Mouse (Mus musculus) thymus, adult 2 months (tissue): ENCODE data around the gene Sema6d. TPM values are rescaled to one million over a fixed set of nuclear protein-coding genes. Genes with fewer than 3 reads are reported as not detected.

Experiments used
- DNase-seq: peaks from one replicate; pipeline ENCODE4 v3.0.0; 2021
- H3K27ac ChIP-seq: fragments of 200-500 bp; 2 replicates; pipeline ENCODE4 v1.5.1; 2012; ENCODE audit warnings: low read length, control low read depth; ENCODE audit not compliant: control insufficient read depth, insufficient read depth
- H3K27me3 ChIP-seq: fragments of 200-500 bp; 2 replicates; pipeline ENCODE4 v1.6.1; 2012; ENCODE audit warnings: mild to moderate bottlenecking, low read length, moderate library complexity, mixed read lengths; ENCODE audit not compliant: control insufficient read depth, insufficient read depth
- H3K36me3 ChIP-seq: fragments of 200-500 bp; 2 replicates; pipeline ENCODE4 v1.6.1; 2012; ENCODE audit warnings: mild to moderate bottlenecking, low read length, moderate library complexity; ENCODE audit not compliant: control insufficient read depth, insufficient read depth
- H3K4me1 ChIP-seq: fragments of 200-500 bp; replicated peaks from 2 replicates; pipeline ENCODE4 v1.6.1; 2012; ENCODE audit warnings: low read length; ENCODE audit not compliant: control insufficient read depth, insufficient read depth
- H3K4me3 ChIP-seq: fragments of 200-500 bp; 2 replicates; pipeline ENCODE4 v1.5.1; 2012; ENCODE audit warnings: mild to moderate bottlenecking, low read length, control low read depth, moderate library complexity; ENCODE audit not compliant: control insufficient read depth, insufficient read depth
- CTCF ChIP-seq: fragments of 200-500 bp; IDR thresholded peaks from 2 replicates; pipeline ENCODE4 v1.5.1; 2012; ENCODE audit warnings: mild to moderate bottlenecking, control low read depth, low read length, moderate library complexity, borderline replicate concordance; ENCODE audit not compliant: control insufficient read depth, poor library complexity, insufficient read depth; ENCODE audit errors: extremely low read depth
- POLR2A ChIP-seq: fragments of 200-500 bp; IDR thresholded peaks from 2 replicates; pipeline ENCODE4 v1.6.1; 2012; ENCODE audit warnings: mild to moderate bottlenecking, low read length, control low read depth, moderate library complexity; ENCODE audit not compliant: control insufficient read depth, poor library complexity, insufficient read depth; ENCODE audit errors: extremely low read depth
- WGBS: fragments of 180-500 bp; shearing (Covaris S2); methylation state at CpG from one replicate; pipeline ENCODE4 v1.1.7; 2018; 5-methylcytosine and 5-hydroxymethylcytosine counted together
- polyA plus RNA-seq: library from polyadenylated mRNA; depleted of rRNA; stranded (reverse); fragments of >200 nt; gene quantifications from 2 replicates; pipeline ENCODE4 v1.2.3, GENCODE M21; 2012

Sema6d gene
- polyA plus RNA-seq, 1 experiment, result 4.6 TPM

- no peak for TF ChIP-seq POLR2A
- H3K4me1 ChIP-seq, result no peaks in the 10 kb centered on the region
- H3K4me3 ChIP-seq, result no peak overlapping the region
- no peaks in the 10 kb centered on the region for H3K27me3 ChIP-seq
- no peak for DNase-seq
- no peaks in the 10 kb centered on the region for H3K36me3 ChIP-seq
- no peak overlapping the region for H3K27ac ChIP-seq
- 93% methylated on average over 12 of the region's 12 CpGs for WGBS
Observed at GRCm38 (mm10) chr2:124490010-124490801, 400.4 kb downstream of the Sema6d start.

GRCm38 (mm10) chr2:124495751-124496150 is 406.0 kb downstream of the Sema6d start:
- H3K4me1 ChIP-seq, result no peaks in the 10 kb centered on the region
- WGBS, result 82% methylated on average over 1 of the region's 1 CpGs
- no peaks in the 10 kb centered on the region for H3K36me3 ChIP-seq
- DNase-seq, result no peak
- no peak overlapping the region for H3K27ac ChIP-seq
- no peaks in the 10 kb centered on the region for H3K27me3 ChIP-seq
- TF ChIP-seq POLR2A (no peak), CTCF (no peak)
- H3K4me3 ChIP-seq, result no peak overlapping the region

GRCm38 (mm10) chr2:124499670-124500069 is 409.9 kb downstream of the Sema6d start:
- Histone ChIP-seq H3K27ac (no peak overlapping the region), H3K4me1 (no peaks in the 10 kb centered on the region), H3K36me3 (no peaks in the 10 kb centered on the region), H3K4me3 (no peak overlapping the region), H3K27me3 (no peaks in the 10 kb centered on the region)
- TF ChIP-seq CTCF, result no peak
- no peak for TF ChIP-seq POLR2A
- WGBS, result 68% methylated on average over 1 of the region's 1 CpGs
- DNase-seq, result no peak

GRCm38 (mm10) chr2:124505784-124506489 is 416.2 kb downstream of the Sema6d start:
- Histone ChIP-seq H3K4me3 (no peak overlapping the region), H3K4me1 (no peaks in the 10 kb centered on the region), H3K27me3 (no peaks in the 10 kb centered on the region), H3K36me3 (no peaks in the 10 kb centered on the region), H3K27ac (no peak overlapping the region)
- TF ChIP-seq CTCF (no peak), POLR2A (no peak)
- WGBS, result 68% methylated on average over 4 of the region's 4 CpGs
- no peak for DNase-seq

GRCm38 (mm10) chr2:124507804-124508203 is 418.0 kb downstream of the Sema6d start:
- WGBS, result 91% methylated on average over 4 of the region's 4 CpGs
- Histone ChIP-seq H3K36me3 (no peaks in the 10 kb centered on the region), H3K27me3 (no peaks in the 10 kb centered on the region), H3K4me1 (no peaks in the 10 kb centered on the region), H3K27ac (no peak overlapping the region), H3K4me3 (no peak overlapping the region)
- DNase-seq, result no peak
- TF ChIP-seq POLR2A (no peak), CTCF (no peak)

GRCm38 (mm10) chr2:124509479-124509878 is 419.7 kb downstream of the Sema6d start:
- Histone ChIP-seq H3K36me3 (no peaks in the 10 kb centered on the region), H3K27me3 (no peaks in the 10 kb centered on the region), H3K27ac (no peak overlapping the region), H3K4me3 (no peak overlapping the region), H3K4me1 (no peaks in the 10 kb centered on the region)
- no peak for TF ChIP-seq POLR2A
- TF ChIP-seq CTCF, result no peak
- DNase-seq, result no peak
- 84% methylated on average over 6 of the region's 6 CpGs for WGBS
